Mouse (Mus musculus) megakaryocyte, embryonic 14.5 days (primary cell): ENCODE data around the gene Rfx4.

Source experiments
- FLI1 ChIP-seq: IDR thresholded peaks from 2 replicates; pipeline ENCODE4 v1.6.1; 2012; ENCODE audit warnings: low read length, inconsistent platforms, mixed read lengths
- GATA1 ChIP-seq: IDR thresholded peaks from 3 replicates; pipeline ENCODE4 v1.6.1; 2012; ENCODE audit warnings: mixed read lengths, low read length, inconsistent platforms, borderline replicate concordance

GRCm38 (mm10) chr10:84858806-84859496 is 103.1 kb downstream of the Rfx4 start:
- TF ChIP-seq GATA1, result no peak
- no peak for TF ChIP-seq FLI1
